Mouse (Mus musculus): ENCODE data around the gene Pcdh7. TPM values are rescaled to one million over a fixed set of nuclear protein-coding genes. Genes with fewer than 3 reads are reported as not detected.
"Not testable (repeated sequence)": the region's sequence is repeated elsewhere in the genome, so short reads cannot be mapped to it uniquely, and the experiment has no call there.

Pcdh7 gene
- polyA plus RNA-seq (2012; rRNA removed): 3.5 and 4.4 TPM in 2 replicates

GRCm38 (mm10) chr5:57717906-57718875 is at the start of gene Pcdh7:
TSS of gene Pcdh7 (plus strand) at chr5:57717967.
- TF ChIP-seq POLR2A (IDR thresholded peaks at IDR 0.05; ENCODE audit: low read depth, low read length) (0 out of 2 replicates have a peak, but pooled peaks have one; percentile 19), CTCF (IDR thresholded peaks at IDR 0.05; ENCODE audit: extremely low read depth, insufficient read length, insufficient replicate concordance, low read depth, low read length) (no peak)
- H3K27ac ChIP-seq (ENCODE audit: insufficient read depth, low read depth, low read length): peak within 1 kb of the TSS; percentile 75
- H3K36me3 ChIP-seq (ENCODE audit: control insufficient read depth, insufficient read depth, low read length): no peaks in the 10 kb centered on the region
- peaks cover 38% of the 10 kb centered on the region for H3K27me3 ChIP-seq (ENCODE audit: control insufficient read depth, insufficient read depth, low read length)
- 2% methylated on average over 70 of the region's 70 CpGs for WGBS
- peak within 1 kb of the TSS; percentile 82 for H3K4me3 ChIP-seq (ENCODE audit: low read depth, low read length)
- H3K4me1 ChIP-seq (ENCODE audit: control insufficient read depth, insufficient read depth, insufficient read length, low read length): peaks cover 2% of the 10 kb centered on the region; the same call in 1 of the 2 replicates

- 74% methylated on average over 2 of the region's 2 CpGs for WGBS
These were observed 40.8 kb upstream of the Pcdh7 start for GRCm38 (mm10) chr5:57676970-57677369.

GRCm38 (mm10) chr5:57708396-57708795 is 9.4 kb upstream of the Pcdh7 start:
- 87% methylated on average over 2 of the region's 2 CpGs for WGBS
- no peaks in the 10 kb centered on the region for H3K4me1 ChIP-seq (ENCODE audit: control insufficient read depth, insufficient read depth, insufficient read length, low read length)
- TF ChIP-seq CTCF (IDR thresholded peaks at IDR 0.05; ENCODE audit: extremely low read depth, insufficient read length, insufficient replicate concordance, low read depth, low read length) (no peak), POLR2A (IDR thresholded peaks at IDR 0.05; ENCODE audit: low read depth, low read length) (no peak)

More at GRCm38 (mm10) chr5:57676970-57677369, 40.8 kb upstream of the Pcdh7 start:
- not testable (repeated sequence) for H3K4me1 ChIP-seq (ENCODE audit: control insufficient read depth, insufficient read depth, insufficient read length, low read length); H3K27ac ChIP-seq (ENCODE audit: insufficient read depth, low read depth, low read length); H3K27me3 ChIP-seq (ENCODE audit: control insufficient read depth, insufficient read depth, low read length); H3K4me3 ChIP-seq (ENCODE audit: low read depth, low read length); H3K36me3 ChIP-seq (ENCODE audit: control insufficient read depth, insufficient read depth, low read length)

GRCm38 (mm10) chr5:57713980-57714379 is 3.8 kb upstream of the Pcdh7 start:
- TF ChIP-seq CTCF (IDR thresholded peaks at IDR 0.05; ENCODE audit: extremely low read depth, insufficient read length, insufficient replicate concordance, low read depth, low read length) (no peak), POLR2A (IDR thresholded peaks at IDR 0.05; ENCODE audit: low read depth, low read length) (no peak)
- H3K4me1 ChIP-seq (ENCODE audit: control insufficient read depth, insufficient read depth, insufficient read length, low read length): peaks cover 2% of the 10 kb centered on the region; the same call in 1 of the 2 replicates
- H3K27ac ChIP-seq (ENCODE audit: insufficient read depth, low read depth, low read length): no peak overlapping the region
- H3K36me3 ChIP-seq (ENCODE audit: control insufficient read depth, insufficient read depth, low read length): no peaks in the 10 kb centered on the region
- H3K4me3 ChIP-seq (ENCODE audit: low read depth, low read length): no peak overlapping the region
- H3K27me3 ChIP-seq (ENCODE audit: control insufficient read depth, insufficient read depth, low read length): peaks cover 28% of the 10 kb centered on the region
- 1% methylated on average over 10 of the region's 10 CpGs for WGBS

More at GRCm38 (mm10) chr5:57708396-57708795, 9.4 kb upstream of the Pcdh7 start:
- H3K27me3 ChIP-seq (ENCODE audit: control insufficient read depth, insufficient read depth, low read length): no peaks in the 10 kb centered on the region
- H3K4me3 ChIP-seq (ENCODE audit: low read depth, low read length): no peak overlapping the region
- H3K36me3 ChIP-seq (ENCODE audit: control insufficient read depth, insufficient read depth, low read length): no peaks in the 10 kb centered on the region
- H3K27ac ChIP-seq (ENCODE audit: insufficient read depth, low read depth, low read length): no peak overlapping the region

- no peaks in the 10 kb centered on the region for H3K36me3 ChIP-seq (ENCODE audit: control insufficient read depth, insufficient read depth, low read length)
- H3K4me1 ChIP-seq (ENCODE audit: control insufficient read depth, insufficient read depth, insufficient read length, low read length): peaks cover 2% of the 10 kb centered on the region; the same call in 1 of the 2 replicates
- H3K27me3 ChIP-seq (ENCODE audit: control insufficient read depth, insufficient read depth, low read length): peaks cover 37% of the 10 kb centered on the region
- H3K4me3 ChIP-seq (ENCODE audit: low read depth, low read length): peak overlapping the region; percentile 58
- peak overlapping the region; percentile 24 for H3K27ac ChIP-seq (ENCODE audit: insufficient read depth, low read depth, low read length)
- no peak for TF ChIP-seq CTCF (IDR thresholded peaks at IDR 0.05; ENCODE audit: extremely low read depth, insufficient read length, insufficient replicate concordance, low read depth, low read length)
- TF ChIP-seq POLR2A (IDR thresholded peaks at IDR 0.05; ENCODE audit: low read depth, low read length): no peak
- WGBS: under 1% methylated on average over 45 of the region's 45 CpGs
These were observed 2.9 kb upstream of the Pcdh7 start for GRCm38 (mm10) chr5:57714621-57715523.

GRCm38 (mm10) chr5:57715524-57716400 is 2.0 kb upstream of the Pcdh7 start:
- Histone ChIP-seq H3K27me3 (ENCODE audit: control insufficient read depth, insufficient read depth, low read length) (peaks cover 38% of the 10 kb centered on the region), H3K36me3 (ENCODE audit: control insufficient read depth, insufficient read depth, low read length) (no peaks in the 10 kb centered on the region), H3K27ac (ENCODE audit: insufficient read depth, low read depth, low read length) (peak overlapping the region; percentile 35), H3K4me3 (ENCODE audit: low read depth, low read length) (peak overlapping the region; percentile 58), H3K4me1 (ENCODE audit: control insufficient read depth, insufficient read depth, insufficient read length, low read length) (peaks cover 2% of the 10 kb centered on the region; the same call in 1 of the 2 replicates)
- WGBS: 1% methylated on average over 53 of the region's 53 CpGs
- no peak for TF ChIP-seq POLR2A (IDR thresholded peaks at IDR 0.05; ENCODE audit: low read depth, low read length)
- no peak for TF ChIP-seq CTCF (IDR thresholded peaks at IDR 0.05; ENCODE audit: extremely low read depth, insufficient read length, insufficient replicate concordance, low read depth, low read length)

All from small intestine, adult 2 months (tissue).